Mouse (Mus musculus): ENCODE data around the gene Flad1.

GRCm38 (mm10) chr3:89392871-89393311 is 18.8 kb downstream of the Flad1 start:
- TF ChIP-seq POLR2A (IDR thresholded peaks at IDR 0.05; ENCODE audit: borderline replicate concordance, control insufficient read depth, low read depth, low read length) (no peak), CTCF (IDR thresholded peaks at IDR 0.05; ENCODE audit: control insufficient read depth, insufficient read depth, low read length) (no peak)
